Mouse (Mus musculus): ENCODE measurements around the gene Psme1.

Gene Psme1

DNA sequence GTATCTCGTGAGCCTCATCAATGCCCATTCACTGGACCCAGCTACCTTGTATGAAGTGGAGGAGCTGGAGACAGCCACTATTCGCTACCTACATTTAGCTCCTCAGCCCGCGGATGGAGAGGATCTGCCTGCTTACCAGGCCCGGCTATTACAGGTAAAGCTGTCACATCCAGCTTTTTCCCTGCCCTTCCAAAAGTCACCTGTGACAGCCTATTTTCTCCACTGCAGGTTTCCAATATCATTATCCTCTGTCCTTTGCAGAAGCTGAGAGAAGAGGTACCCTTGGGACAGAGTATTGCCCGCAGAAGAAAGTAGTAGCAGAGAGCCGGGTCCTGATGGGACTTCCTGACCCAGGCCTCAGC is 25.3 kb downstream of the Psme1 start, which contains the start of gene Irf9:
TSS of gene Irf9 (plus strand) at position 301 of the 362 bp plus-strand sequence.
- DNase-seq (ENCODE audit: low spot score), result no peak

DNA sequence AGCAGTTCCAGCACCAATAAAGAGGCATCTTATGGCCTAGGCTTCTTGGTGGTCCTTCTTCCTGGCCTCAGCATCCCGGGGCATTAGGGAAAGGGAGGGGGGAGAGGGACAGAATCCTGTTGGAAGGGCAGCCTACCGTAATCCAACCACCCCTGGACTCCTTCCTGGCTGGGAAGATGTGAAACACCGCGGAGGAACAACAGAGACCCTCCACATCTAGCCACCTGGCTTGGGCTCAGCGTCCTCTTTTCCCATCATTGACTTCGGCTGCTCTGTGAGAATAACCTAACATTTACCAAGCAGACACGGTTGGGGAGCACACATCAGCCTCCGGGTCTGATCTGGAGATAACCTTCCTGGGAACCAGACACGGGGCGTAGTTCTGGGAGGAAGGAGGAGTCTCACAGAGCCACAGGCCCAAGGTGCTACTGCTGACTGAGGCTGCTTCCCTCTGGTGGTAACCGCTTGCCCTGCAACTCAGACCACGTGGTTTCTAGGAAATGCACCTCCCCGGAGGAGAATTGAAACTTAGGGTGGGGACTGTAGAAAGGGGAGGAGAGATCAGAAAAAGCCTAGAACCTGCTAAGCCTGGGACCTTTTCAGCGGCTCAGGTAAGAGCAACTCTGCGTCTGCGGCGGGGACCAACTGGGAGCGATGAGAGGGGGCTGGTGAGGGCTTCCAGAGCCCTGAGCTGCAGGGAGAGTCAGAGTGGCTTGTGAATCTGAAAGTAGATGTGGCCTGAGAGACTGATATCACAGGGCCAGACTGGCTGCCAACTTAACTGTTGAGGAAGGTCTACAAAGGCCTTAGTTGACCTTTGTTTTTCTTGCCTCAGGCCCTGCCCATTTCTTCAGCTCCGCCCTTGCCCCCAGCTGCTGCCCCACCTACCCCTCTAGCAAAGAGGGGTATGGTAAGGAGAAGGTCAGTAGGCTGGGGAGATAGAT is 26.0 kb downstream of the Psme1 start:
- peak; percentile 96 for DNase-seq (ENCODE audit: low spot score)

DNA sequence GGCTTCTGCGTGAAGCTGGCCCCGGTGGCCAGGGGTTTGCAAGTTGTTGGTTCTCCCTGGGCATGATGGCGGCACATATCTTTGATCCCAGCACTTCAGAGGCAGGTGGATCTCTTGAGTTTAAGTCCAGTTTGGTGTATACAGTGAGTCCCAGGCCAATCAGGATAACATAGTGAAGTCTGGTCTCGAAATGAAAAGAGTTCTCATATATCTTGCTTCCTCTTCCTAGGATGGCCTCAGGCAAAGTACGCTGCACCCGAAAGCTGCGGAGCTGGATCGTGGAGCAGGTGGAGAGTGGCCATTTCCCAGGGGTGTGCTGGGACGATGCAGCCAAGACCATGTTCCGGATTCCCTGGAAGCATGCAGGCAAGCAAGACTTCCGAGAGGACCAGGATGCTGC is 26.9 kb downstream of the Psme1 start:
- DNase-seq (ENCODE audit: low spot score), result no peak

DNA sequence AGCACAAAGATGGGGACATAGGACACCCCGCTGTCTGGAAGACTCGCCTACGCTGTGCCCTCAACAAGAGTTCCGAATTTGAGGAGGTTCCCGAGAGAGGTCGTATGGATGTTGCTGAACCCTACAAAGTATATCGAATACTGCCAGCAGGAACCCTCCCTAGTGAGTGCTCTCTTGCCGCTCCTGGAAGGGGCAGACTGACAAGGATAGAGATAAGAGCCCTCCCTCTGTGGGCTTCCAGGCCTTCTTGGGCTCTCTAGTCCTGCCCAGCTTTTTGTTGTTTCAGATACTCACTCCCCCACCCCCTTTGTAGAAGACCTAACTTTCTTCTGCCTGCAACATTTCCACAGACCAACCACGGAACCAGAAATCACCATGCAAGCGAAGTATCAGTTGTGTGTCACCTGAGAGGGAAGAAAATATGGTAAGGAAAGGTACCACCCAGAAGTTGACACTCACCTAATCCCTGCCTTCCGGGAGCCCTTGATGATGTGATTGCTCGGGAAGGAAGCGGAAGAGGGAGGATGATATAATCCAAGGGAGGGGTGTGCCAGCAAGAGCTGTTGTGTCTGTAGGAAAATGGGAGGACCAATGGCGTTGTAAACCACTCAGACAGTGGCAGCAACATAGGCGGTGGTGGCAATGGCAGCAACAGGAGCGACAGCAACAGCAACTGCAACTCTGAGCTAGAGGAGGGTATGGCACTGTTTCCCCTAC is 28.0 kb downstream of the Psme1 start:
- DNase-seq (ENCODE audit: low spot score), result no peak

DNA sequence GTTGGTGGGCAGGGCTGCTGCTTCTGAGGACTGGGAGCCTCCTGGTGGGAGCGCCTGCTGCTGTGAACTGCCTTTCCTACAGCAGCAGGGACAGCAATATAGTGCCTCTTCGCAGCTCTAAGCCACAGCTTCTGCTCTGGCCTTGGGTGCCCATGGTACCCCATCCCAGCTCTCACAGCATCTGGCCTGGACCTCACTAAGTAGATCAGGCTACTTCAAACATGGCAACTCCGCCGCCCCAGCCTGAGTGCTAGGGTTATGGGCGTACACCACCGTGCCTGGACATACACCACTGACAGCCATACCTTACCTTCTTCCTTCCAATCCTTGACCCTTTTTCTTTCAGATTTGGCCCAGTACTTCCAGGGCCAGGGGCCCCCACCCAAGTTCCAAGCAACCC is 30.4 kb downstream of the Psme1 start:
- DNase-seq (ENCODE audit: low spot score), result no peak

DNA sequence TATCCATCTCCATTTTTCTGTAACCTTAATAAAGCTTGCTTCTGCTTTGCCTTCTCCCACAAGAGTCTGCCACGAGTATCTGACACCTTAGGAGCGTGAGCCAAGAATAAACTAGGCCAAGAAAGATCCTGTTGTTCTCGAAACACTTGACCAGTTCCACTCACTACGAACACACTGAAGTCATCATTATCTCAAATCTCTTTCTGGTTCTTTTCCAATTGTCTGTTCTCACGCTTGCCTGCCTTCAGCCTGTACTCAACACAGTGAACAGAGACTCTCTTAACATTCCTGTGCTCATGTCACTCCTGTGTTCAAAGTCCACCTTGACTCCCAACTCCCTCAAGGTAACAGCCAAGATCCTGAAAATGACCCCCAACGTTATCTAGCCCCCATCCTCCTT is 35.4 kb downstream of the Psme1 start:
- DNase-seq (ENCODE audit: low spot score), result peak; percentile 44

DNA sequence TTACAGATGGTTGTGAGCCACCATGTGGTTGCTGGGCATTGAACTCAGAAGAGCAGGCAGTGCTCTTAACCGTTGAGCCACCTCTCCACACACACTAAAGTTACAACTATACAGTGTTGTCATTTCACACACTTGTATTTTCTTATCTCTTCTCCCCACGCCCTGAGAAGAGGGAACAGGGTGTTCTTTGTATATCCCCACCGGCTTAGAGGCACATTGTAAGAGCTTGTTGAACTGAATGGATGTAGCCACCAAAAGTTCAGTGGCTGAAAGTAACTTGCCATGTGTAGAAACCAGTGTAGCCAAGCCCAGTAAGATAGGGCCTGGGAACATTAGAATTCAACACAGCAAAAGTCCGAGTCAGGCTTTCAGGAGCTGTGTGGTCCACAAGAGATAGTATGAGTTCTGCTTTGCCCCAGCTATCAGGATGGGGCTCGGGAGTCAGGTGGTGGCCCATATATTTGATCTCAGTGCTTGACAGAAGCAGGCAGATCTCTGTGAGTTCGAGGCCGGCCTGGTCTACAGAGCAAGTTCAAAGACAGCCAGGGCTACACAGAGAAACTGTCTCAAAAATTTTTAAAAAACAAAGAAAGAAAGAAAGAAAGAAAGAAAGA is 36.7 kb downstream of the Psme1 start:
- DNase-seq (ENCODE audit: low spot score), result no peak

DNA sequence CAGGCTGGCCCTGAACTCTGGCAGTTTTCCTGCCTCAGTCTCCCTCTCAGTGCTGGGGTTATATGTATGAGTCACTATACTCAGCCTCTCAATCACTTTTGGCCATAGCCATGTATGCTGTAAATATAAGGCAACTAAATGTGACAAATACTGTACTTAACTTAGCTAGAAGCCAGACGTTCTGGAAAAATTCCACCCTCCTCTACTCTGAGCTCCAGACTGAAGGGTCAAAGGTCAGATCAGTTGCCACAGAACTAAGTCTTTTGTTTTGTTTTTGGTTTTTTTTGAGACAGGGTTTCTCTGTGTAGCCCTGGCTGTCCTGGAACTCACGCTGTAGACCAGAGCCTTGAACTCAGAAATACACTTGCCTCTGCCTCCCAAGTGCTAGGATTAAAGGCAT is 38.0 kb downstream of the Psme1 start:
- peak; percentile 54 for DNase-seq (ENCODE audit: low spot score)

DNA sequence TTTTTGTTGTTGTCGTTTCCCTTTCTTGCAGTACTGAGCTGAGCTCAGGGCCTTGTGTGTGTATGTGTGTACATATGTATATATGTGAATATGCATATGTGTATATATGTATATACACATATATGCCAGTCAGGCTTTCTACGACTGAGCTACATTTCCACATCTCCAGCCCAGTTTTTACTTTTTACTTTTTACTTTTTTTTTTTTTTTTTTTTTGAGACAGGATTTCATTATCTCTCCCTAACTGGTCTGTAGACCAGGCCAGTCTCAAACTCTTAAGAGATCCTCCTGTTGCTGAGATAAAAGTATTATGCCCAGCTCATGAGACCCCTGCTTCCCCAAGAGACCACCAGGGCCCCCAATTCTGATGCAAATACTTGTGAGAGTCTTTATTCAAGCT is 38.9 kb downstream of the Psme1 start:
- DNase-seq (ENCODE audit: low spot score), result no peak

DNA sequence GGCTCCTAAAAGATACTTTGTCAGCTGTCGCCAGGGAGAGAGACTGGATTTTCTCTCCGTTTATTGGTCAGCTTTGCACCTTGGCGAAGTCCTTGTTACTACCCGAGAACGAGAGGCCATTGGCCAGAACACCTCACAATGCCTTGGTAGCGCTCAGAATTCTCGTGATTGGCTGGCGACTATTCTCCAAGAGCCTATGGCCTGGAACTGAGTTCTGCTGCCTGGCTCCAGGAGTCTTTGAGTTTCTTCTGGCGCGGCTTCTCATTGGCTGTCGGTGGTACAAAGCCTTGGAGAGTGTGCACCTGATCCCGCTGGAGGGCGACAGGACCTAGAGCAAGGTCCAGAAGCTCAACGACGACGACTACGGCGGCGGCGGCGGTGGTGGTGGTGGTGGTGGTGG is 39.9 kb downstream of the Psme1 start, which contains the start of gene Rec8:
TSS of gene Rec8 (plus strand) at position 216 of the 400 bp plus-strand sequence.
- DNase-seq (ENCODE audit: low spot score), result peak; percentile 87

DNA sequence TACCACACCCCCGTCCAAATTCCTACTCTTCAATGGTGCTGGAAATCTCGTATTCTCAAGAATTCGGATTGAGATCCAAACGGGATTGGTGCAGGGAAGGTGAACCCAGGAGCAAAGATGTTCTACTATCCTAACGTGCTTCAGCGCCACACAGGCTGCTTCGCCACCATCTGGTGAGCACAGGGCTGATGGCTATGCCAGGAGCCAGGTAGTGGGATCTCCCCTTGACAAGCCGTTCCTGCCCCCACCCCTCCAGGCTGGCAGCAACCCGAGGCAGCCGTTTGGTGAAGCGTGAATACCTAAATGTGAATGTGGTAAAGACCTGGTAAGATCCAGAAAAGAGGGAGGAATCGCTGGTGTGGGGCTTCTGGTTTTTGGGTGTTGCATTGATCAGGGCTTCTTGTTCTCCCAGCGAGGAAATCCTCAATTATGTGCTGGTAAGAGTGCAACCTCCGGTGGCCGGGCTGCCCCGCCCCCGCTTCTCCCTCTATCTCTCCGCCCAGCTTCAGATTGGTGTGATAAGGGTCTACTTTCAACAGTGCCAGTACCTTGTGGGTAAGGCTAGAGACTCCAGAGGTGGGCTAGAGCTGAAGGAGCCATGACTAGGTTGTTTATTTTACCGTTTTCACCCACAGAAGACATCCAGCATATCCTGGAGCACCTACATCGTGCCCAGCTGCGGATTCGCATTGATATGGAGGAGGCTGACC is 40.7 kb downstream of the Psme1 start:
- peak; percentile 19 for DNase-seq (ENCODE audit: low spot score)

DNA sequence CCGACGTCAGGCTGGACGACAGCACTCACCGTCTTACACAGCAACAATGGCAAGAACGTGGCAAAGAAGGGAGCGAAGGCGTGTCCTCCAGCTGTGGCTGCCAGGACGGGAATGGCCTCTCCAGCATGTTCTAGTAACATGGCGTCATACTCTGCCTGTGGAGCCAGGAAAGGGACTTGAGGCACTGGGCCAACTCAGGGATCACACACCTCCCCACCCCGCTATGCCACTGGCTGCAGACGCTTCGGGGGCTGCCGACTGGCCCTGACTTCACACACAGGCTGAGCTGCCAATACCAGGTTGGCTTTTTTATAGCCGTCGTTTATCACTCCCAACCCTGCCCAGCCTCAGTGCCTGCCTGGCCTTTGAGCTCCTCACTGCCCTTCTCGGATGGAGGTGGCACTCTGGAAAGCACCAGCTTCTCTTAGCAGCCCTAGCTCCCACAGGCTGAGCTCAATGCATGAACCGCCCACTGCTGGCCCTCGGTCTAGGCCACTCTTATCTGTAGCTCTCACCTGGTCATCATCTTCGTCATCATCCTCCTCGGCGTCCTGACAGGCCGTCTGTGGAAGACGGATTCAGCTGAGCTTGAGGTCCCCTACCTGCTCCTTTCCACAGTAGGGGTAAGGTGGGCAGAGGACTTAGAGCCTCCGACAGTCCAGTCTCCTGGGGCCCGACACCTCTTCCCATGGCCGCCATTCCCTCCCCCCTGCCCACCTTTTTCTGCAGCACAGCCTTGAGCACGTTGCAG is 50.3 kb downstream of the Psme1 start:
- DNase-seq (ENCODE audit: low spot score), result no peak

DNA sequence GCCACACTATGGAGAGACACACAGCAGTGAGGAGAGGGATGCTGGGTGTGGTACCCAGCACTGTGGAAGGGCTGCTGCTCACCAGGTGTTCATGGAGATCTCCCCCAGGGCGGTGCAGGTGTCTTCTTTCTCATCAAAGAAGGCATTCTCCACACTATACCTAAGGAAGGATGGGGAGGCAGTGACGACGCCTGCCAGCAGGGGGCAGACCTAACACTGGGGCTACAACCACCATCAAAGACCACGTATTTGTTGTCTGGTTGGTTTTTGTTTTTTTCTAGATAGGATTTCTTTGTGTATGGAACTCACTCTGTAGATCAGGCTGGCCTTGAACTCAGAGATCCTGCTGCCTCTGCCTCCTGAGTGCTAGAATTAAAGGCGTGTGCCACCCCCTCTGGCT is 51.4 kb downstream of the Psme1 start:
- DNase-seq (ENCODE audit: low spot score), result no peak

All from yolk sac, embryonic 10.5 days (tissue).